Comparison of ENCODE assay signal across 10 mouse cellular contexts in genomic region chr8:84956768-84957167, GRCm38 (mm10). TPM values are rescaled to one million over a fixed set of nuclear protein-coding genes. Genes with fewer than 3 reads are reported as not detected.
DNase-seq lines count a peak whose midpoint lies in the region; ATAC-seq and TF ChIP-seq lines count a peak whose summit lies in the region.
"Had no signal": no experiment of that assay in that cellular context is flagged by ENCODE, and none has a peak within 500 bp of the region (broad histone marks: within the 10 kb centered on the region; RNA-seq: fewer than 3 reads in every experiment).

No protein-coding gene starts in this region.

- TF ChIP-seq EP300 in ES-Bruce4 (IDR thresholded peaks at IDR 0.05; ENCODE audit: insufficient read depth, low read depth, low read length): no peak

- H3K4me2 ChIP-seq in hindbrain, embryonic 14.5 days (replicated peaks): no peak overlapping the region
- no peak overlapping the region for H3K4me2 ChIP-seq in hindbrain, embryonic 12.5 days (replicated peaks)
- H3K4me2 ChIP-seq in forebrain, embryonic 14.5 days (ENCODE audit: low read length): no peak overlapping the region
- no peak overlapping the region for H3K4me2 ChIP-seq in liver, embryonic 13.5 days
- H3K4me2 ChIP-seq: lung, embryonic 15.5 days had no signal

- H3K36me3 ChIP-seq in hindbrain, embryonic 14.5 days (replicated peaks; ENCODE audit: control insufficient read depth, insufficient read depth): peaks cover 30% of the 10 kb centered on the region
- peaks cover 22% of the 10 kb centered on the region for H3K36me3 ChIP-seq in hindbrain, embryonic 12.5 days
- H3K36me3 ChIP-seq in ES-Bruce4 (ENCODE audit: control insufficient read depth, insufficient read depth, low read length, poor library complexity, severe bottlenecking): peaks cover 34% of the 10 kb centered on the region
- peaks cover 24% of the 10 kb centered on the region for H3K36me3 ChIP-seq in forebrain, embryonic 14.5 days (ENCODE audit: control insufficient read depth, insufficient read depth, low read length)
- peaks cover 59% of the 10 kb centered on the region for H3K36me3 ChIP-seq in liver, embryonic 13.5 days

- TF ChIP-seq CTCF in ES-Bruce4 (IDR thresholded peaks at IDR 0.05; ENCODE audit: low read depth, low read length): peak; percentile 77

- 0 out of 2 replicates have a peak, but pooled peaks cover 7% of the 10 kb centered on the region for H3K27me3 ChIP-seq in hindbrain, embryonic 14.5 days (ENCODE audit: control insufficient read depth, insufficient read depth, low read length)
- H3K27me3 ChIP-seq in hindbrain, embryonic 12.5 days: peaks cover 13% of the 10 kb centered on the region
- H3K27me3 ChIP-seq in ES-Bruce4 (ENCODE audit: control insufficient read depth, insufficient read depth, low read length, poor library complexity, severe bottlenecking): no peaks in the 10 kb centered on the region
- no peaks in the 10 kb centered on the region for H3K27me3 ChIP-seq in forebrain, embryonic 14.5 days (replicated peaks; ENCODE audit: control insufficient read depth, insufficient read depth, low read length)
- H3K27me3 ChIP-seq in liver, embryonic 13.5 days: peaks cover 15% of the 10 kb centered on the region

- H3K4me1 ChIP-seq in hindbrain, embryonic 14.5 days (replicated peaks; ENCODE audit: control insufficient read depth, insufficient read depth, low read length): no peaks in the 10 kb centered on the region
- H3K4me1 ChIP-seq in hindbrain, embryonic 12.5 days: no peaks in the 10 kb centered on the region
- no peaks in the 10 kb centered on the region for H3K4me1 ChIP-seq in ES-Bruce4 (ENCODE audit: control insufficient read depth, insufficient read depth, low read length)
- no peaks in the 10 kb centered on the region for H3K4me1 ChIP-seq in forebrain, embryonic 14.5 days (ENCODE audit: control insufficient read depth, insufficient read depth, low read length)
- H3K4me1 ChIP-seq in liver, embryonic 13.5 days (replicated peaks): peaks cover 10% of the 10 kb centered on the region

- H3K9me3 ChIP-seq in hindbrain, embryonic 14.5 days (ENCODE audit: control insufficient read depth, low read length): no peaks in the 10 kb centered on the region
- no peaks in the 10 kb centered on the region for H3K9me3 ChIP-seq in hindbrain, embryonic 12.5 days (replicated peaks)
- no peaks in the 10 kb centered on the region for H3K9me3 ChIP-seq in ES-Bruce4 (replicated peaks; ENCODE audit: control insufficient read depth, insufficient read depth, low read length, poor library complexity, severe bottlenecking)
- H3K9me3 ChIP-seq in forebrain, embryonic 14.5 days (replicated peaks; ENCODE audit: control insufficient read depth, low read length): no peaks in the 10 kb centered on the region
- H3K9me3 ChIP-seq in liver, embryonic 13.5 days (replicated peaks): no peaks in the 10 kb centered on the region
- H3K9me3 ChIP-seq: lung, embryonic 15.5 days had no signal

- 48% methylated on average over 2 of the region's 2 CpGs for WGBS in hindbrain, embryonic 14.5 days
- 45% methylated on average over 2 of the region's 2 CpGs for WGBS in hindbrain, embryonic 12.5 days
- WGBS in forebrain, embryonic 14.5 days: 42% methylated on average over 2 of the region's 2 CpGs
- 51% methylated on average over 2 of the region's 2 CpGs for WGBS in liver, embryonic 13.5 days (ENCODE audit: insufficient replicate concordance)

- no peak overlapping the region for H3K4me3 ChIP-seq in hindbrain, embryonic 14.5 days (replicated peaks; ENCODE audit: low read length)
- H3K4me3 ChIP-seq in hindbrain, embryonic 12.5 days: no peak overlapping the region
- H3K4me3 ChIP-seq in ES-Bruce4 (ENCODE audit: low read depth, low read length): no peak overlapping the region
- no peak overlapping the region for H3K4me3 ChIP-seq in forebrain, embryonic 14.5 days (ENCODE audit: low read depth, low read length)
- H3K4me3 ChIP-seq in liver, embryonic 13.5 days (replicated peaks): no peak overlapping the region
- H3K4me3 ChIP-seq: erythroblast, embryonic 14.5 days; lung, embryonic 15.5 days had no signal

- TF ChIP-seq POLR2A in ES-Bruce4 (IDR thresholded peaks at IDR 0.05; ENCODE audit: insufficient read depth, low read length): no peak

- DNase-seq in hindbrain, embryonic 14.5 days (ENCODE audit: low spot score): peak; percentile 85
- DNase-seq in c-Kit-negative CD71-positive TER-119-positive erythroid progenitor cells, embryonic 14.5 days (ENCODE audit: low read depth, low spot score): peak; percentile 73
- DNase-seq in forebrain, embryonic 14.5 days (ENCODE audit: low spot score): peak; percentile 89
- peak; percentile 67 for DNase-seq in liver, embryonic 13.5 days
- peak; percentile 92 for DNase-seq in retina, embryonic 14.5 days (ENCODE audit: low spot score)

- H3K9ac ChIP-seq in hindbrain, embryonic 14.5 days: no peak overlapping the region
- no peak overlapping the region for H3K9ac ChIP-seq in hindbrain, embryonic 12.5 days
- no peak overlapping the region for H3K9ac ChIP-seq in ES-Bruce4 (ENCODE audit: low read depth, poor library complexity, severe bottlenecking)
- no peak overlapping the region for H3K9ac ChIP-seq in forebrain, embryonic 14.5 days (ENCODE audit: low read length)
- no peak overlapping the region for H3K9ac ChIP-seq in liver, embryonic 13.5 days
- H3K9ac ChIP-seq: lung, embryonic 15.5 days had no signal

- no peak for ATAC-seq in hindbrain, embryonic 14.5 days (ENCODE audit: low FRiP score)
- no peak for ATAC-seq in hindbrain, embryonic 12.5 days (ENCODE audit: low FRiP score)
- ATAC-seq in forebrain, embryonic 14.5 days: peak; percentile 37
- no peak for ATAC-seq in liver, embryonic 13.5 days (ENCODE audit: low read depth)
- no peak for ATAC-seq in inflammation-experienced regulatory T-cells, adult 6 months

- no peak overlapping the region for H3K27ac ChIP-seq in hindbrain, embryonic 14.5 days
- no peak overlapping the region for H3K27ac ChIP-seq in hindbrain, embryonic 12.5 days
- no peak overlapping the region for H3K27ac ChIP-seq in ES-Bruce4 (ENCODE audit: insufficient read depth, low read length)
- H3K27ac ChIP-seq in forebrain, embryonic 14.5 days (ENCODE audit: low read depth, low read length): no peak overlapping the region
- no peak overlapping the region for H3K27ac ChIP-seq in liver, embryonic 13.5 days
- H3K27ac ChIP-seq: lung, embryonic 15.5 days had no signal

RNA-seq across cellular contexts. Expression of gene Rtbdn, which starts 10.0 kb away (rescaled TPM):
- polyA plus RNA-seq in hindbrain, embryonic 14.5 days (2014; fragmentation: Nextera tagmentation; extraction: Ambion mirVana): 1.1 and 1.8 TPM in 2 replicates
- 1.5 and 1.6 TPM in 2 replicates for polyA plus RNA-seq in hindbrain, embryonic 12.5 days (2016; fragmentation: Nextera tagmentation; extraction: Ambion mirVana)
- polyA plus RNA-seq in ES-Bruce4 (2011; ENCODE audit: insufficient read depth, insufficient read length, low read depth, missing spikeins): 0.38 TPM in 1 of 2 replicates, not detected in the other
- polyA plus RNA-seq in forebrain, embryonic 14.5 days (2014; fragmentation: Nextera tagmentation; extraction: Ambion mirVana): 0.47 and 0.73 TPM in 2 replicates
- polyA plus RNA-seq in liver, embryonic 13.5 days (2015; fragmentation: Nextera tagmentation; extraction: Ambion mirVana): 0.33 and 0.56 TPM in 2 replicates
- polyA plus RNA-seq in inflammation-experienced regulatory T-cells, adult 6 months (2017; shearing (Covaris generic)): under 1 TPM in 1 of 3 experiments, not detected in 2; 0.28 TPM
- polyA plus RNA-seq: erythroblast, embryonic 14.5 days had no signal

RNA-seq across cellular contexts. Expression of gene Gm49661, which starts 12.5 kb away (rescaled TPM):
- not detected in 2 replicates for polyA plus RNA-seq in hindbrain, embryonic 14.5 days (2014; fragmentation: Nextera tagmentation; extraction: Ambion mirVana)
- polyA plus RNA-seq in hindbrain, embryonic 12.5 days (2016; fragmentation: Nextera tagmentation; extraction: Ambion mirVana): not detected in 2 replicates
- polyA plus RNA-seq in ES-Bruce4 (2011; ENCODE audit: insufficient read depth, insufficient read length, low read depth, missing spikeins): 4.9 TPM in 1 of 2 replicates, not detected in the other
- not detected in 2 replicates for polyA plus RNA-seq in forebrain, embryonic 14.5 days (2014; fragmentation: Nextera tagmentation; extraction: Ambion mirVana)
- not detected in 2 replicates for polyA plus RNA-seq in liver, embryonic 13.5 days (2015; fragmentation: Nextera tagmentation; extraction: Ambion mirVana)
- polyA plus RNA-seq in inflammation-experienced regulatory T-cells, adult 6 months (2017; shearing (Covaris generic)): not detected
- polyA plus RNA-seq: erythroblast, embryonic 14.5 days; lung, embryonic 15.5 days had no signal

RNA-seq across cellular contexts. Expression of gene Prdx2, which starts 12.6 kb away (rescaled TPM):
- polyA plus RNA-seq in hindbrain, embryonic 14.5 days (2014; fragmentation: Nextera tagmentation; extraction: Ambion mirVana): 1,143 and 1,221 TPM in 2 replicates
- polyA plus RNA-seq in hindbrain, embryonic 12.5 days (2016; fragmentation: Nextera tagmentation; extraction: Ambion mirVana): 1,088 and 1,187 TPM in 2 replicates
- polyA plus RNA-seq in ES-Bruce4 (2011; ENCODE audit: insufficient read depth, insufficient read length, low read depth, missing spikeins): 226 and 237 TPM in 2 replicates
- 1,735 and 2,101 TPM in 2 replicates for polyA plus RNA-seq in forebrain, embryonic 14.5 days (2014; fragmentation: Nextera tagmentation; extraction: Ambion mirVana)
- polyA plus RNA-seq in liver, embryonic 13.5 days (2015; fragmentation: Nextera tagmentation; extraction: Ambion mirVana): 1,982 and 2,114 TPM in 2 replicates
- 100 to 1,000 TPM; 232 to 340 (median 290) TPM for polyA plus RNA-seq in inflammation-experienced regulatory T-cells, adult 6 months (2017; shearing (Covaris generic))

RNA-seq across cellular contexts. Expression of gene Rnaseh2a, which starts 12.8 kb away (rescaled TPM):
- polyA plus RNA-seq in hindbrain, embryonic 14.5 days (2014; fragmentation: Nextera tagmentation; extraction: Ambion mirVana): 47.8 and 48.4 TPM in 2 replicates
- 77.4 and 77.9 TPM in 2 replicates for polyA plus RNA-seq in hindbrain, embryonic 12.5 days (2016; fragmentation: Nextera tagmentation; extraction: Ambion mirVana)
- polyA plus RNA-seq in ES-Bruce4 (2011; ENCODE audit: insufficient read depth, insufficient read length, low read depth, missing spikeins): 79.2 and 88.1 TPM in 2 replicates
- polyA plus RNA-seq in forebrain, embryonic 14.5 days (2014; fragmentation: Nextera tagmentation; extraction: Ambion mirVana): 93.3 and 111 TPM in 2 replicates
- polyA plus RNA-seq in liver, embryonic 13.5 days (2015; fragmentation: Nextera tagmentation; extraction: Ambion mirVana): 130 TPM in 2 replicates
- 10 to 100 TPM; 57.0 to 88.9 (median 72.8) TPM for polyA plus RNA-seq in inflammation-experienced regulatory T-cells, adult 6 months (2017; shearing (Covaris generic))

RNA-seq across cellular contexts. Expression of gene Mast1, which starts 19.6 kb away (rescaled TPM):
- polyA plus RNA-seq in hindbrain, embryonic 14.5 days (2014; fragmentation: Nextera tagmentation; extraction: Ambion mirVana): 69.7 and 76.5 TPM in 2 replicates
- polyA plus RNA-seq in hindbrain, embryonic 12.5 days (2016; fragmentation: Nextera tagmentation; extraction: Ambion mirVana): 36.8 and 37.9 TPM in 2 replicates
- polyA plus RNA-seq in ES-Bruce4 (2011; ENCODE audit: insufficient read depth, insufficient read length, low read depth, missing spikeins): 0.73 and 1.5 TPM in 2 replicates
- polyA plus RNA-seq in forebrain, embryonic 14.5 days (2014; fragmentation: Nextera tagmentation; extraction: Ambion mirVana): 24.5 and 40.2 TPM in 2 replicates
- 0.12 and 0.13 TPM in 2 replicates for polyA plus RNA-seq in liver, embryonic 13.5 days (2015; fragmentation: Nextera tagmentation; extraction: Ambion mirVana)
- polyA plus RNA-seq in inflammation-experienced regulatory T-cells, adult 6 months (2017; shearing (Covaris generic)): 1 to 10 TPM in 2 of 3 experiments, under 1 TPM in 1; 0.84 to 1.5 (median 1.1) TPM
